Mouse (Mus musculus) kidney, adult 2 months (tissue): Measurements from ENCODE around the gene Rhot2. TPM values are rescaled to one million over a fixed set of nuclear protein-coding genes. Genes with fewer than 3 reads are reported as not detected.

Source experiments
- DNase-seq: peaks from one replicate; pipeline ENCODE4 v3.0.0; 2021
- H3K27ac ChIP-seq: fragments of 200-500 bp; 2 replicates; pipeline ENCODE4 v1.5.1; 2012; ENCODE audit warnings: low read depth, low read length, control low read depth, inconsistent platforms; ENCODE audit not compliant: insufficient read depth
- H3K27me3 ChIP-seq: fragments of 200-500 bp; replicated peaks from 2 replicates; pipeline ENCODE4 v1.6.1; 2012; ENCODE audit warnings: mild to moderate bottlenecking, moderate library complexity, low read length, inconsistent platforms; ENCODE audit not compliant: control insufficient read depth, insufficient read depth
- H3K36me3 ChIP-seq: fragments of 200-500 bp; 2 replicates; pipeline ENCODE4 v1.6.1; 2012; ENCODE audit warnings: mild to moderate bottlenecking, moderate library complexity, low read length, inconsistent platforms; ENCODE audit not compliant: control insufficient read depth, insufficient read depth
- H3K4me1 ChIP-seq: fragments of 200-500 bp; 2 replicates; pipeline ENCODE4 v1.6.1; 2011; ENCODE audit warnings: low read length; ENCODE audit not compliant: control insufficient read depth, insufficient read depth
- H3K4me3 ChIP-seq: fragments of 200-500 bp; 2 replicates; pipeline ENCODE4 v1.5.1; 2011; ENCODE audit warnings: mild to moderate bottlenecking, low read depth, low read length, control low read depth; ENCODE audit not compliant: insufficient read depth
- CTCF ChIP-seq: fragments of 200-500 bp; conservative IDR thresholded peaks from 2 replicates; pipeline ENCODE4 v1.5.1; 2011; ENCODE audit warnings: low read depth, mild to moderate bottlenecking, control low read depth, low read length, moderate library complexity, mixed read lengths; ENCODE audit not compliant: insufficient read depth, insufficient read length
- POLR2A ChIP-seq: fragments of 200-500 bp; IDR thresholded peaks from one replicate; pipeline ENCODE4 v1.6.1; 2011; ENCODE audit warnings: low read depth, low read length, control low read depth
- WGBS: fragments of 180-500 bp; shearing (Covaris S2); methylation state at CpG from one replicate; pipeline ENCODE4 v1.1.7; 2018; 5-methylcytosine and 5-hydroxymethylcytosine counted together
- polyA plus RNA-seq: library from polyadenylated mRNA; depleted of rRNA; stranded (reverse); fragments of >200 nt; gene quantifications from 2 replicates; pipeline ENCODE4 v1.2.3, GENCODE M21; 2012

Rhot2 gene
- polyA plus RNA-seq, 1 experiment = 133 TPM

DNA sequence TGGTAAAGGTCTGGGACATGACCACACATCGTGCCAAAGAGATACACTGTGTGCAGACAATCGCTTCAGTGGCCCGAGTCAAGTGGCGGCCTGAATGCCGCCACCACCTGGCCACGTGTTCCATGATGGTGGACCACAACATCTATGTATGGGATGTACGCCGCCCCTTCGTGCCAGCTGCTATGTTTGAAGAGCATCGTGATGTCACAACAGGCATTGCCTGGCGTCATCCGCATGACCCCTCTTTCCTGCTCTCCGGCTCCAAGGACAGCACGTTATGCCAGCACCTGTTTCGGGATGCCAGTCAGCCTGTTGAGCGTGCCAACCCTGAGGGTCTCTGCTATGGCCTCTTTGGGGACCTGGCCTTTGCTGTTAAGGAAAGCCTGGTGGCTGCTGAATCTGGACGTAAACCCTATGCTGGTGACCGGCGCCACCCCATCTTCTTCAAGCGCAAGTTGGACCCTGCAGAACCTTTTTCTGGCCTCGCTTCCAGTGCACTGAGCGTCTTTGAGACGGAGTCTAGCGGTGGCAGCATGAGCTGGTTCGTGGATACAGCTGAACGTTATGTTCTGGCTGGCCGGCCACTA, 18.6 kb downstream of the Rhot2 start:
- Histone ChIP-seq H3K4me1 (peaks cover 14% of the 10 kb centered on the region), H3K4me3 (no peak overlapping the region), H3K36me3 (no peaks in the 10 kb centered on the region), H3K27ac (no peak overlapping the region), H3K27me3 (no peaks in the 10 kb centered on the region)
- TF ChIP-seq POLR2A (no peak), CTCF (no peak)
- no peak for DNase-seq
- 94% methylated on average over 27 of the region's 27 CpGs for WGBS

DNA sequence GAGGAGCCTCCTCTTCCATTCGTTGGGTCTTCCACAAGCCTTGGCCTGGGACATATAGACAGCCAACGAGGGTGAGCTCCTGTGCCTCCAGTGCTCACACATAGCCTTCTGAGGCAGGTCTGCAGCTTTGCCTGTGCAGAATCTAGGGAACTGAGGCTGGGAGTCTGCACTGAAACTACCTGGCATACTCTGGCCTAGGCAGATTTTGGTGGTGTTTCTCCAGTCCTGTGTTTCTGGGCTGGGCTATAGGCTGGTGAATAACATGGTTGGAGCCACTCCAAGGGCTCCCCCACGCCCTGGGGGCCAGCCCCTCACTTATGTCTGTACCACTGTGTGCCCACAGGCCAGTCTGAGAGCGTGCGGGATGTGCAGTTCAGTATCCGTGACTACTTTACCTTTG, 19.3 kb downstream of the Rhot2 start:
- Histone ChIP-seq H3K4me1 (peaks cover 14% of the 10 kb centered on the region), H3K4me3 (no peak overlapping the region), H3K27me3 (no peaks in the 10 kb centered on the region), H3K27ac (no peak overlapping the region), H3K36me3 (no peaks in the 10 kb centered on the region)
- TF ChIP-seq POLR2A (no peak), CTCF (no peak)
- no peak for DNase-seq
- 87% methylated on average over 6 of the region's 6 CpGs for WGBS

DNA sequence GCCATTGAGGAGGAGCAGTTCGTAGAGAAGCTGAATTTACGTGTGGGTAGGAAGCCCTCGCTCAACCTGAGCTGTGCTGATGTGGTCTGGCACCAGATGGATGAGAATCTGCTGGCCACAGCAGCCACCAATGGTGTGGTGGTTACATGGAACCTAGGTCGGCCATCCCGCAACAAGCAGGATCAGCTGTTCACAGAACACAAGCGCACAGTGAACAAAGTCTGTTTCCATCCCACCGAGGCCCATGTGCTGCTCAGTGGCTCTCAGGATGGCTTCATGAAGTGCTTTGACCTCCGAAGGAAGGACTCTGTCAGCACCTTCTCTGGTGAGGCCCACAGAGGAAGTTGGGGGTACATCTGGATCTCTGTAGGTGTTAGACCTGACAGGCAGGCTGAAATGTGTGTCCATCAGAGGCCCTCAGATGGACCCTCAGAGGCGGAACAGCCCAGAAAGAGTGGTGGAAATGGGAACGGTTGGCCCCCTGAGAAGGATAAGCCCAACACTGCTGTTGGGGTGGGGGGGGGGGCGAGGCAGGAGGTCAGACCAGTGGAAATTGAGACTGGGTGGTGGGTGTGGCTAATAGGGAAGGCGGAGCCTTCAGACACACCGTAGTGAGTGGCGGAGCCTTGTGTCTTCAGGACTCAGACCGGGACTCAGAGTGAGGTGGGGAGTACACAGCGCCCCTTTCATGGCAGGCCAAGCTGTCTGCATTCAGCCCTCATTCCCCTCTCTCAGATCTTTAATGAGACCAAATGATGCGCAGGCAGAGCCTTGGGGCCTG, 20.1 kb downstream of the Rhot2 start:
- Histone ChIP-seq H3K27me3 (no peaks in the 10 kb centered on the region), H3K36me3 (no peaks in the 10 kb centered on the region), H3K4me1 (peaks cover 14% of the 10 kb centered on the region), H3K27ac (no peak overlapping the region), H3K4me3 (peak overlapping the region; percentile 91; the same call in 1 of the 2 replicates)
- no peak for DNase-seq
- no peak for TF ChIP-seq POLR2A
- no peak for TF ChIP-seq CTCF
- WGBS = 71% methylated on average over 17 of the region's 17 CpGs

DNA sequence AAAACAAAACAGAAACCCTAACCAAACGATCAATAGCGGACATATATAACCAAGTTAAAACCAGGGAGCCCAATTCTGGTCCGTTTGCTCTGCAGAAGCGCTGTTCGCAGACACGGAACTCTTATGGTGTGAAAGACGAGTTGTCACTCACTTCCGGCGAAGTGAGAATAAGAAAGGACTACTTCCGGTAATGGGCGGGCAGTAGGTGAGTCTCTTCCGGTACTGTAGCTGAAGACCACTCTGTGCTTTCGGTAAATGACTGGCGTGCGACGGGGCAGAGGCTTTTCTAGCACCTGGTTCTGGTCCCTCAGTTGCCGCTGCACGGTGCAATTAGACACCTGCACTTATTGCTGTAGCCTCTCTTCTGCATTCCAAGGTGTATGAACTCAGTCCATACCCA, 21.2 kb downstream of the Rhot2 start, which contains the start of gene Wdr24:
Gene Wdr24 (plus strand): TSS at position 176 of the 400 bp plus-strand sequence.
- DNase-seq = peak; percentile 89
- WGBS = under 1% methylated on average over 18 of the region's 18 CpGs
- TF ChIP-seq CTCF = no peak
- peak; percentile 18 for TF ChIP-seq POLR2A
- H3K36me3 ChIP-seq = no peaks in the 10 kb centered on the region
- no peaks in the 10 kb centered on the region for H3K27me3 ChIP-seq
- peak within 1 kb of the TSS; percentile 91 for H3K4me3 ChIP-seq
- H3K4me1 ChIP-seq = peaks cover 13% of the 10 kb centered on the region
- 0 out of 2 replicates have a peak within 1 kb of the TSS, but pooled peaks have one; percentile 53 for H3K27ac ChIP-seq

DNA sequence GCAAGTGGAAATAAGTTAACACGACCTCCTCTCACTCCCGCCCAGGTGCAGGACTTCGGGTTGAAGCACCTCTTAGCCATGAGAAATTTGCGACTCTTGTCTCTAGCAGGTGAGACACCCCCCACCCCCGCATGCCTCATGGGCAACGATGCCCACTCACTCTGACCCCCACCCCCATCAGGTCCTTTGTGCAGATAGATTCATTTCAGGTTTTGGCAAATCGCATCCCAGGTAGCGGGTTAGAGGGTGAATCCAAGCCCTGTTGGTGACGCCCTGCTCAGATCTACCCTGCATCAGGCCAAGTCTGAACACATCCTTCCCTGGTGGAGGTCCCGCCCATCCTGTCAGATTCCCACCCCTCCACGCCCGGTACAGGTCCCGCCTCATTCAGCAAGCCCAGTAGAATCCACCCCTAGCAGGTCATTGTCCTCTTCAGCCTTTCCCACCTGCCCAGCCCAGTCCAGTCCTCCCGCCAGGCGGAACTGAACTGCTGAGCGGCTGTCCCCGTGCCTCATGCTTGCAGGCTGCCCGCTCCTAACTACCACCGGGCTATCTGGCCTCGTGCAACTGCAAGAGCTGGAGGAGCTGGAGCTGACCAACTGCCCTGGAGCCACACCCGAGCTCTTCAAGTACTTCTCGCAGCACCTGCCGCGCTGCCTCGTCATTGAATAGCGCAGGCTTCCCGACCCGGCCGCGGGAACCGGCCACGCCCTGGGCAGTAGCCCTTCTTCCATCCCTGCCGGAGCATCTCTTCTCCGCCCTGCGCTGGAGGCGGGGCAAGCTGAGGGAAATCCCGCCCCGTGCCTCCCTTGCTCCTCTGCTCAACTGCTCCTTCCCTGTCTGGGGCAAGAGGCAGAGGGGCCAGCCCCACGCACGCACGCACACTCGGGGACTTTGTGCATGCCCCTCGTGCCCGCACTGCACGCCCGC, 25.5 kb downstream of the Rhot2 start:
- Histone ChIP-seq H3K4me3 (no peak overlapping the region), H3K27me3 (no peaks in the 10 kb centered on the region)
- DNase-seq = peak; percentile 33

DNA sequence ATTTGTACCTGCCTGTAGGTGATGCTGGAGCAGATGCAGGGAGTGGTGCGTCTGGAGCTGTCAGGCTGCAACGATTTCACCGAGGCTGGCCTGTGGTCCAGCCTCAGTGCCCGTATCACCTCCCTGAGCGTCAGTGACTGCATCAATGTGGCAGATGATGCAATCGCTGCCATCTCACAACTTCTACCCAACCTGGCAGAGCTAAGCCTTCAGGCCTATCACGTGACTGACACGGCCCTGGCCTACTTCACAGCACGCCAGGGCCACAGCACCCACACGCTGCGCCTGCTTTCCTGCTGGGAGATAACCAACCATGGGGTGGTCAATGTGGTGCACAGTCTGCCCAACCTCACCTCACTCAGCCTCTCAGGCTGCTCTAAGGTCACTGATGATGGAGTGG, 27.0 kb downstream of the Rhot2 start:
- Histone ChIP-seq H3K4me1 (no peaks in the 10 kb centered on the region), H3K4me3 (no peak overlapping the region), H3K36me3 (no peaks in the 10 kb centered on the region), H3K27ac (no peak overlapping the region), H3K27me3 (no peaks in the 10 kb centered on the region)
- WGBS = 89% methylated on average over 11 of the region's 11 CpGs
- TF ChIP-seq POLR2A = no peak
- TF ChIP-seq CTCF = no peak
- DNase-seq = no peak

More for the DNA sequence above, 25.5 kb downstream of the Rhot2 start:
- Histone ChIP-seq H3K4me1 (peaks cover 4% of the 10 kb centered on the region), H3K36me3 (no peaks in the 10 kb centered on the region), H3K27ac (no peak overlapping the region)
- WGBS = 7% methylated on average over 44 of the region's 46 CpGs
- TF ChIP-seq CTCF = no peak

DNA sequence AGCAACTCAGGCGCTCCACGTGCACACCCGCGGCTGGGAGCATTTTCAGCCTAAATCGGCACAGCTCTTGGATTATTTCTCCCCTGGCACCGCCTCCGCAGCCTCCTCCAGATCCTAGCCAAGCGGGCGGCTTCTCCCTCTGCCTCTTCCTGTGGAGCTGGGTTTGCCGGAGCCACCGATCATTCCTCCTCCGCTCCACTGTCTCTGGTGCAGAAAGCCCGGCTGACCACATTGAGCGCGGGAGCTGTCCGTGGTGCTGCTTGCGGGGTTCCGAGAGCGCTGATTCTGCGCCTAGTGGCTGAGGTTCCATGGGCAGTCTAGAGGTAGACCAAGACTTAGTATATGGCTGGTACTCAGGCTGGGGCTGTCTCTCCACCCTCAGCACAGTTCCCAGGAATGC, 31.2 kb downstream of the Rhot2 start:
- Histone ChIP-seq H3K4me3 (no peak overlapping the region), H3K27me3 (no peaks in the 10 kb centered on the region), H3K4me1 (0 out of 2 replicates have a peak, but pooled peaks cover 3% of the 10 kb centered on the region), H3K27ac (no peak overlapping the region), H3K36me3 (no peaks in the 10 kb centered on the region)
- TF ChIP-seq POLR2A (no peak), CTCF (peak; percentile 67)
- peak; percentile 89 for DNase-seq
- 2% methylated on average over 20 of the region's 20 CpGs for WGBS
